Mouse (Mus musculus) thymus, postnatal 14 days (tissue): ENCODE data around the gene Tinagl1.

Source experiments
- DNase-seq: peaks from one replicate; pipeline ENCODE4 v3.0.0; 2021

Tinagl1 gene

GRCm38 (mm10) chr4:130177087-130177486 lies 2.2 kb upstream of the Tinagl1 start:
- no peak for DNase-seq

GRCm38 (mm10) chr4:130176156-130176720 lies 1.3 kb upstream of the Tinagl1 start:
- DNase-seq: no peak

GRCm38 (mm10) chr4:130174335-130175031 lies 439 bp downstream of the Tinagl1 start:
- peak; percentile 6 for DNase-seq

- no peak for DNase-seq
Observed at GRCm38 (mm10) chr4:130173911-130174311, 1.0 kb downstream of the Tinagl1 start.

- DNase-seq: no peak
Observed at GRCm38 (mm10) chr4:130173060-130173822, 1.7 kb downstream of the Tinagl1 start.

- no peak for DNase-seq
Observed at GRCm38 (mm10) chr4:130171951-130172765, 2.8 kb downstream of the Tinagl1 start.

GRCm38 (mm10) chr4:130170362-130170761 lies 4.6 kb downstream of the Tinagl1 start:
- DNase-seq: no peak

GRCm38 (mm10) chr4:130169411-130169971 lies 5.4 kb downstream of the Tinagl1 start:
- no peak for DNase-seq

GRCm38 (mm10) chr4:130168280-130169183 lies 6.4 kb downstream of the Tinagl1 start:
- no peak for DNase-seq

GRCm38 (mm10) chr4:130167814-130168213 lies 7.1 kb downstream of the Tinagl1 start:
- DNase-seq: no peak

GRCm38 (mm10) chr4:130167321-130167720 lies 7.6 kb downstream of the Tinagl1 start:
- DNase-seq: no peak

- DNase-seq: no peak
Observed at GRCm38 (mm10) chr4:130166592-130166991, 8.3 kb downstream of the Tinagl1 start.

- no peak for DNase-seq
Observed at GRCm38 (mm10) chr4:130166061-130166460, 8.9 kb downstream of the Tinagl1 start.

GRCm38 (mm10) chr4:130164121-130164520 lies 10.8 kb downstream of the Tinagl1 start:
- DNase-seq: no peak

- DNase-seq: no peak
Observed at GRCm38 (mm10) chr4:130163391-130163861, 11.5 kb downstream of the Tinagl1 start.

GRCm38 (mm10) chr4:130161349-130161748 lies 13.6 kb downstream of the Tinagl1 start:
- DNase-seq: no peak

GRCm38 (mm10) chr4:130156812-130157371 lies 18.0 kb downstream of the Tinagl1 start:
- no peak for DNase-seq

- DNase-seq: no peak
Observed at GRCm38 (mm10) chr4:130154250-130154649, 20.7 kb downstream of the Tinagl1 start.

- DNase-seq: no peak
Observed at GRCm38 (mm10) chr4:130148405-130148804, 26.5 kb downstream of the Tinagl1 start.

GRCm38 (mm10) chr4:130141786-130142185 lies 33.1 kb downstream of the Tinagl1 start:
- DNase-seq: no peak

- DNase-seq: no peak
Observed at GRCm38 (mm10) chr4:130140992-130141402, 33.9 kb downstream of the Tinagl1 start.
